Mouse (Mus musculus): ENCODE measurements around the gene Canx. TPM values are rescaled to one million over a fixed set of nuclear protein-coding genes. Genes with fewer than 3 reads are reported as not detected.

The Canx gene
- total RNA-seq (2012; rRNA removed) (575 and 628 TPM in 2 replicates), total RNA-seq (2014; rRNA removed) (627 and 662 TPM in 2 replicates), polyA plus RNA-seq (2012; ENCODE audit: insufficient read length, low read depth) (607 and 650 TPM in 2 replicates)

DNA sequence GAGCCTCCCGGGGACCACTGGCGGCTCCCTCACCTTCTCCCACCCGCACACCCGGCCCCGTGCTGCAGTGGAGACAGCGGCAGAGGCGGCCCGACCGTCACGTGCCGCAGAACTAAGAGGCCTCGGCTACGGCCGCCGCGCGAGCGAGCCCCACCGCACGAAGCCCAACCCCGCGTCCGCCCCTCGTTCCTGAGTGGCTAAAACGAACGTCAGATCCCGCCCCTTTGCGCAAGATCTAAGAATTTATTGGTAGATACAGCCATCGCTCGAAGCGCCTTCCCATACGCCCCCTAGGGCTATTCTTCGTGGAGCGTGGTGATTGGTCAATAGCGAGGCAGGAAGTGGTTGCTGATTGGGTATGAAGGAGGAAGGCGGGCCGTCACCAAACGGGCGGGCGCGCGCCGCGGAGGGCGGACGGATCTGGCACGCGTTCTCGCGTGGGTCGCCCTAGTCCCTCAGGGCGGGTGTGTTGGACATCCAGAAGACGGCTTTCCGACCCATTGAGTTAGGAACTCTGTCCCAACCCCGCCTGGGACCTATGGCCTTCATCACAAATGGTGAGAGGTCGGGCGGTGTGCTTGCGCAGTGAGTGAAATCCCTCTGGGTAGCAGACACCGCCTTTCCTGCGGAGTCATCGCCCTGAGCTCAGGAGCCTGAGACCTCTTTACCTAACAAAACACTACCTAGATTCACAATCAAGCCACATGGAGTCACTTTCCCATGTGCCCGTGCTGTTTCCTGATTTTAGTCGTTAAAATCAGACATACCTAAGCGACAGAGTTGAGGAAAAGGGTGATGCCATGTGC, at the start of gene Canx:
Canx (minus strand) TSS at position 178 of the 806 bp plus-strand sequence.
- in situ Hi-C loops (cut with MboI; ENCODE audit: low pct_ligation_motif_present, low pct_unique_long_range_greater_than_20kb, low sequenced_read_pairs), result loop anchor here (5.0 kb wide), 1 partner anchor 37 kb away; no protein-coding TSS in a partner anchor
- H3K36me3 ChIP-seq (replicated peaks in 1 of 2; ENCODE audit: control insufficient read depth in 1 of 2, insufficient read depth in 1 of 2, low read length in 1 of 2), result peaks cover 3 to 39% of the 10 kb centered on the region in 2 experiments
- dilution Hi-C loops (cut with MboI; ENCODE audit: extremely low pct_ligation_motif_present, extremely low pct_unique_long_range_greater_than_20kb, low sequenced_read_pairs), result no loop called here

DNA sequence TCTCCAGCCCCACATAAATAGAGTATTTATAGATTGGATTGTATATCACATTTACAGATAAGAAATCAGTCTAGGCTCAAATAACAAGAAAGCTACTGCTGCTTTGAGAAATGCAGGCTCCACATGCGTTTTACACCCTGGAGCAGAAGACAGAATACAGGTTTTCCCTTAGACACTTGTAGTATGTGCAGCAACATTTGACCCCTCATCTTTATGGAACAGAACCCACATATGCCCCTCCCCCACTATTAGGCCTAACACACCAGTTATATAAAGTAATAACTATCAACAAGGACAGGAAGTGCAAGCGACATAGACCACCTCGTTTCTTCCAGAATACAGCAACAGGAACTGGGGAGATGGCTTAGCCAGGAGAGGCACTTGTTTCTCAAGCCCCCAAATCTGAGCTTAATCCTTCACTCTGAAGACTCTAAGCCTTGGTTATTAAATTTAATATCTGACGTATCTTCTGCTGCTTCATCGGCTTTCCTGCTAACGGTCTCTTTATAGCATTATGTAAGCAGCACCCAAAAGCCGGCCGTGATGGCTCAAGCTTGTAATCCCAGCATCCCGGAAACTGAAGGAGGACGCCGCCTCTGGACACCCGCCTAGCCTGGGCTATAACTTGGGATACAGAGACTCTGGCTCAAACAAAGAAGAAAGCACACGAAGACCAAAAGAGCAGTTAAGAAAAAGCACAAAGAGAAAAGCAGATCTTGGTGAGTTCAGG, 49.0 kb upstream of the Canx start:
- dilution Hi-C loops (cut with MboI; ENCODE audit: extremely low pct_ligation_motif_present, extremely low pct_unique_long_range_greater_than_20kb, low sequenced_read_pairs), result no loop called here
- Histone ChIP-seq H3K4me1 (ENCODE audit: control insufficient read depth in 1 of 2, insufficient read depth in 2 of 2) (peaks cover 3 to 24% of the 10 kb centered on the region in 2 experiments; a peak in 3 of 4 replicates), H3K9ac (ENCODE audit: insufficient read depth, low read depth) (no peak overlapping the region), H3K27ac (ENCODE audit: insufficient read depth, low read depth) (no peak overlapping the region), H3K79me2 (replicated peaks; ENCODE audit: control insufficient read depth, extremely low read depth, insufficient read depth, poor library complexity, severe bottlenecking) (peaks cover 17% of the 10 kb centered on the region), H3K27me3 (replicated peaks) (peaks cover 11% of the 10 kb centered on the region), H3K36me3 (replicated peaks in 1 of 2; ENCODE audit: control insufficient read depth in 1 of 2, insufficient read depth in 1 of 2, low read length in 1 of 2) (peaks cover 2 to 9% of the 10 kb centered on the region in 2 experiments), H3K4me3 (replicated peaks in 1 of 3; ENCODE audit: low read depth in 2 of 3, low read length in 2 of 3, poor library complexity in 1 of 3) (no peak overlapping the region), H3K4me2 (ENCODE audit: insufficient read depth, low read depth, poor library complexity, severe bottlenecking) (no peak overlapping the region), H3K9me3 (replicated peaks; ENCODE audit: low read length) (no peaks in the 10 kb centered on the region)
- DNase-seq (ENCODE audit: extremely low read depth), result no peak
- in situ Hi-C loops (cut with MboI; ENCODE audit: low pct_ligation_motif_present, low pct_unique_long_range_greater_than_20kb, low sequenced_read_pairs), result no loop called here
- TF ChIP-seq JUND (conservative IDR thresholded peaks at IDR 0.05; ENCODE audit: low read depth, low read length) (no peak), USF1 (IDR thresholded peaks at IDR 0.05; ENCODE audit: low read depth, low read length) (no peak), PAX5 (IDR thresholded peaks at IDR 0.05; ENCODE audit: low read length) (no peak), POLR2A (IDR thresholded peaks at IDR 0.05; ENCODE audit: low read depth, low read length) (no peak), E2F4 (IDR thresholded peaks at IDR 0.05; ENCODE audit: insufficient replicate concordance, low read depth, low read length) (no peak), EP300 (IDR thresholded peaks at IDR 0.05; ENCODE audit: low read length) (no peak), RAD21 (IDR thresholded peaks at IDR 0.05; ENCODE audit: low read depth, low read length) (no peak), ZC3H11A (IDR thresholded peaks at IDR 0.05; ENCODE audit: low read depth, low read length) (no peak), ZNF384 (IDR thresholded peaks at IDR 0.05; ENCODE audit: low read depth, low read length) (no peak), MYC (IDR thresholded peaks at IDR 0.05; ENCODE audit: low read depth, low read length) (no peak), POLR2AphosphoS2 (IDR thresholded peaks at IDR 0.05; ENCODE audit: low read depth, low read length) (no peak), UBTF (IDR thresholded peaks at IDR 0.05; ENCODE audit: low read depth, low read length) (no peak), MXI1 (IDR thresholded peaks at IDR 0.05; ENCODE audit: low read depth, low read length) (no peak), ZKSCAN1 (IDR thresholded peaks at IDR 0.05; ENCODE audit: borderline replicate concordance, low read depth, low read length) (no peak), MEF2A (IDR thresholded peaks at IDR 0.05; ENCODE audit: borderline replicate concordance, low read depth, low read length) (no peak), JUN (IDR thresholded peaks at IDR 0.05; ENCODE audit: insufficient read depth, low read depth, low read length) (no peak)

More for the DNA sequence above, at the start of gene Canx:
- H3K9me3 ChIP-seq (replicated peaks; ENCODE audit: low read length), result no peaks in the 10 kb centered on the region
- H3K9ac ChIP-seq (ENCODE audit: insufficient read depth, low read depth), result peak within 1 kb of the TSS; percentile 98
- H3K4me3 ChIP-seq (replicated peaks in 1 of 3; ENCODE audit: low read depth in 2 of 3, low read length in 2 of 3, poor library complexity in 1 of 3), result peak within 1 kb of the TSS; percentile 94 to 100 (median 96)
- peak within 1 kb of the TSS; percentile 77 for H3K27ac ChIP-seq (ENCODE audit: insufficient read depth, low read depth)
- peak within 1 kb of the TSS; percentile 99 for H3K4me2 ChIP-seq (ENCODE audit: insufficient read depth, low read depth, poor library complexity, severe bottlenecking)
- DNase-seq (ENCODE audit: extremely low read depth), result peak; percentile 100
- H3K79me2 ChIP-seq (replicated peaks; ENCODE audit: control insufficient read depth, extremely low read depth, insufficient read depth, poor library complexity, severe bottlenecking), result peaks cover 55% of the 10 kb centered on the region
- TF ChIP-seq CHD1 (IDR thresholded peaks at IDR 0.05; ENCODE audit: low read depth, low read length), result no peak
- peak; percentile 91 for TF ChIP-seq MYC (IDR thresholded peaks at IDR 0.05; ENCODE audit: low read depth, low read length)
- no peak for TF ChIP-seq ZKSCAN1 (IDR thresholded peaks at IDR 0.05; ENCODE audit: borderline replicate concordance, low read depth, low read length)
- peak; percentile 99 for TF ChIP-seq CHD2 (IDR thresholded peaks at IDR 0.05; ENCODE audit: low read length)
- TF ChIP-seq TBP (conservative IDR thresholded peaks at IDR 0.05; ENCODE audit: low read depth, low read length), result peak; percentile 71
- peak; percentile 88 for TF ChIP-seq KAT2A (IDR thresholded peaks at IDR 0.05; ENCODE audit: insufficient replicate concordance, low read length)
- no peak for TF ChIP-seq ZC3H11A (IDR thresholded peaks at IDR 0.05; ENCODE audit: low read depth, low read length)
- TF ChIP-seq CTCF (conservative IDR thresholded peaks at IDR 0.05 in 1 of 2, IDR thresholded peaks at IDR 0.05 in 1 of 2; ENCODE audit: low read depth in 2 of 2, low read length in 2 of 2), result no peak
- TF ChIP-seq TCF12 (IDR thresholded peaks at IDR 0.05; ENCODE audit: low read depth, low read length), result peak; percentile 89
- TF ChIP-seq JUN (IDR thresholded peaks at IDR 0.05; ENCODE audit: insufficient read depth, low read depth, low read length), result no peak
- no peak for TF ChIP-seq EP300 (IDR thresholded peaks at IDR 0.05; ENCODE audit: low read length)
- TF ChIP-seq MAX (IDR thresholded peaks at IDR 0.05; ENCODE audit: low read length), result peak; percentile 91
- TF ChIP-seq ETS1 (conservative IDR thresholded peaks at IDR 0.05; ENCODE audit: low read depth, low read length), result 0 out of 2 replicates have a peak, but pooled peaks have one; percentile 3
- peak; percentile 98 for TF ChIP-seq NELFE (IDR thresholded peaks at IDR 0.05; ENCODE audit: low read depth, low read length)
- peak; percentile 98 for TF ChIP-seq MXI1 (IDR thresholded peaks at IDR 0.05; ENCODE audit: low read depth, low read length)
- TF ChIP-seq RCOR1 (conservative IDR thresholded peaks at IDR 0.05; ENCODE audit: low read depth, low read length), result no peak; the same call in 1 of the 2 replicates
- peak; percentile 97 for TF ChIP-seq ZMIZ1 (IDR thresholded peaks at IDR 0.05; ENCODE audit: low read depth, low read length)
- no peak for TF ChIP-seq RAD21 (IDR thresholded peaks at IDR 0.05; ENCODE audit: low read depth, low read length)
- peak; percentile 66 for TF ChIP-seq MEF2A (IDR thresholded peaks at IDR 0.05; ENCODE audit: borderline replicate concordance, low read depth, low read length)
- TF ChIP-seq USF1 (IDR thresholded peaks at IDR 0.05; ENCODE audit: low read depth, low read length), result peak; percentile 86
- peak; percentile 97 for TF ChIP-seq POLR2A (IDR thresholded peaks at IDR 0.05; ENCODE audit: low read depth, low read length)
- peak; percentile 99 for TF ChIP-seq ELF1 (IDR thresholded peaks at IDR 0.05; ENCODE audit: low read depth, low read length)
- peak; percentile 52 for TF ChIP-seq NRF1 (IDR thresholded peaks at IDR 0.05; ENCODE audit: low read depth, low read length)
- TF ChIP-seq BHLHE40 (IDR thresholded peaks at IDR 0.05; ENCODE audit: low read depth, low read length), result peak; percentile 98
- TF ChIP-seq JUND (conservative IDR thresholded peaks at IDR 0.05; ENCODE audit: low read depth, low read length), result no peak
- peak; percentile 83 for TF ChIP-seq HCFC1 (IDR thresholded peaks at IDR 0.05; ENCODE audit: low read depth, low read length)
- peak; percentile 88 for TF ChIP-seq SIN3A (IDR thresholded peaks at IDR 0.05; ENCODE audit: low read length)
- no peak for TF ChIP-seq ZNF384 (IDR thresholded peaks at IDR 0.05; ENCODE audit: low read depth, low read length)
- peak; percentile 84; the same call in 1 of the 2 replicates for TF ChIP-seq E2F4 (IDR thresholded peaks at IDR 0.05; ENCODE audit: insufficient replicate concordance, low read depth, low read length)
- peak; percentile 96 for TF ChIP-seq POLR2AphosphoS2 (IDR thresholded peaks at IDR 0.05; ENCODE audit: low read depth, low read length)
- 0 out of 2 replicates have a peak, but pooled peaks have one; percentile 65 for TF ChIP-seq IRF4 (IDR thresholded peaks at IDR 0.05; ENCODE audit: low read depth, low read length)
- TF ChIP-seq USF2 (conservative IDR thresholded peaks at IDR 0.05; ENCODE audit: low read depth, low read length), result peak; percentile 71
- peak; percentile 96 for TF ChIP-seq MAZ (IDR thresholded peaks at IDR 0.05; ENCODE audit: low read depth, low read length)
- H3K27me3 ChIP-seq (replicated peaks), result no peaks in the 10 kb centered on the region
- peaks cover 0 to 44% of the 10 kb centered on the region in 2 experiments; a peak in 3 of 4 replicates for H3K4me1 ChIP-seq (ENCODE audit: control insufficient read depth in 1 of 2, insufficient read depth in 2 of 2)

All from CH12.LX (cell line).